Mouse (Mus musculus): ENCODE data around the gene Ugt1a6a.

- no peak for TF ChIP-seq CTCF (IDR thresholded peaks at IDR 0.05; ENCODE audit: low read depth, low read length)
- TF ChIP-seq POLR2A (IDR thresholded peaks at IDR 0.05; ENCODE audit: extremely low read depth, insufficient read depth, low read length), result no peak
Observed at GRCm38 (mm10) chr1:88266123-88266522, 131.5 kb downstream of the Ugt1a6a start.
